Mouse (Mus musculus) left cerebral cortex, adult 9 months (tissue): ENCODE measurements around the gene Iglon5.

ENCODE experiments used
- DNase-seq, 2 experiments: peaks; one replicate each; pipeline ENCODE4 v3.0.0; 2022; ENCODE audit warnings: low spot score in 2 of 2

Iglon5 gene

GRCm38 (mm10) chr7:43489631-43490125 is at the start of gene Iglon5:
Gene Iglon5 (minus strand): TSS chr7:43490075.
- no peak for DNase-seq

GRCm38 (mm10) chr7:43538524-43538923 is 48.6 kb upstream of the Iglon5 start:
- DNase-seq = no peak

GRCm38 (mm10) chr7:43532936-43533505 is 43.1 kb upstream of the Iglon5 start:
- DNase-seq = peak in 1 of 2 experiments; percentile 9

GRCm38 (mm10) chr7:43530216-43530785 is 40.4 kb upstream of the Iglon5 start:
- DNase-seq = no peak

DNA sequence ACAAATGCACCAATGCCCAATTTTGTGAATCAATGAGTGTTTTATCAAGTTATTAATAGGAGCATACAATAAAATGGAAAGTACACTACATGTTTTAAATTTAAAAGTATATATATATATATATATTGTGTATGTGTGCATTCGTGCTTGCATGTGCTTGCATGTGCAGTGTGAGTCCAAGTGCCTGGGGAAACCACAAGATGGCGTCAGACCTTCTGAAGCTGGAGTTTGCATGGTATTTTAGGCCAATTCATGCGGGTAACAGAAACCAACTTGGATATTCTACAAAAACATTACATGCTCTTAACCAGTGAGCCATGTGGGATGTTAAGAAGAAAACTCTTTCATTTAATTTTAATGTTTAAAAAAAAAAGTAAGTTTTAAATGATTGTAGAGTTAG is 35.4 kb upstream of the Iglon5 start:
- DNase-seq = no peak

GRCm38 (mm10) chr7:43522776-43523175 is 32.9 kb upstream of the Iglon5 start:
- no peak for DNase-seq

DNA sequence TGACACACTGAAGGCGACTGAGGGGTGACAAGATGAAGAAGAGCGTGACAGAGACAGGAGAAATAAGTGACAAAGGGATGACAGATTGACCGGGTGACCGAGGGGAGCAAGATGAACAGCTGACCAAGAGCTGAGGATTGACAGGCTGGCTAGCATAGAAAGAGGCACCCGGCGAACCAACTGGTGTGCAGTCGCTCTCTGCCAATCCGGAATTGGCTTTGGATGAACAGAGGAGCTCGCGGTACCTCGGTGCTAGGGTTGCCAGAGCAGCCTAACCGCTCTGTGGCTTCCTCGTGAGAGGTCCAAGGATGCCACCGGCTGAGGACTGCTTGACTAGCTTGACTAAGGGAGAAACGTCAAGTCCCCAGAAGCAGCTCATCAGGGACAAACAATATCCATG is 28.5 kb upstream of the Iglon5 start:
- DNase-seq = no peak

DNA sequence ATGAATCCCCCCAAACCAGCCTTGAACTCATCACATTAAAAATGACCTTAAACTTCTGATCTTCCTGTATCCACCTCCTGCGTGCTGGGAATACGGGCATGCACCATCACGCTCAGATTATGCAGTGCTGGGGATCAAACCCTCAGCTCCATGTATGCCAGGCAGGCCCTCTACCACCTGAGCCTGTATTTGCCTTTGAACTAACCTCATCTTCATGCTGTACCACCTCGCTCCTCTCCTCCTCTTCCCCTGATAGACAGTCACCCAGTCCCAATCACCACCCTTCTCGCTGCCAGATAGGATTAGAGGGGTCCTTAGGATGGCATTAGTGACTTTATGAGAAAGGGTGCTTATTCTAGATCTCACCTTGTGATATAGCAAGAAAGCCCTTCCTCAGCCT is 25.2 kb upstream of the Iglon5 start:
- no peak for DNase-seq

DNA sequence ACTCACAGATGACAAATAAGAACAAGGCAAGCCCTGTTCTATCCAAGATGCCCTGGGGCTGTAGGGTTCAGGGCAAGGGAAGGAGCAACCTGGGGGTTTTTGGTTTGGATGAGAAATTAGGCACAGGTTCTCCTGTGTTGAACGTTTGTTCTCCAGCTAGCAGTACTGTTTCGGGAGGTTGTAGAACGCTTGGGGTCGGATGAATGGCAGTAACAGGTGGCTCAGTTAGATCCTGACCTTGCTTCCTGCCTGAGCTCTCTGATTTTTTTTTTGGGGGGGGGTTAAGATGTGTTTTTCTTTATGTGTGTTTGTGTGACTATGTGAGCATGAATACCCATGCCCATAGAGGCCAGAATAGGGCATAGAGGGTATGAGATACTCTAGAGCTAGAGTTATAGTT is 22.6 kb upstream of the Iglon5 start:
- DNase-seq = no peak

DNA sequence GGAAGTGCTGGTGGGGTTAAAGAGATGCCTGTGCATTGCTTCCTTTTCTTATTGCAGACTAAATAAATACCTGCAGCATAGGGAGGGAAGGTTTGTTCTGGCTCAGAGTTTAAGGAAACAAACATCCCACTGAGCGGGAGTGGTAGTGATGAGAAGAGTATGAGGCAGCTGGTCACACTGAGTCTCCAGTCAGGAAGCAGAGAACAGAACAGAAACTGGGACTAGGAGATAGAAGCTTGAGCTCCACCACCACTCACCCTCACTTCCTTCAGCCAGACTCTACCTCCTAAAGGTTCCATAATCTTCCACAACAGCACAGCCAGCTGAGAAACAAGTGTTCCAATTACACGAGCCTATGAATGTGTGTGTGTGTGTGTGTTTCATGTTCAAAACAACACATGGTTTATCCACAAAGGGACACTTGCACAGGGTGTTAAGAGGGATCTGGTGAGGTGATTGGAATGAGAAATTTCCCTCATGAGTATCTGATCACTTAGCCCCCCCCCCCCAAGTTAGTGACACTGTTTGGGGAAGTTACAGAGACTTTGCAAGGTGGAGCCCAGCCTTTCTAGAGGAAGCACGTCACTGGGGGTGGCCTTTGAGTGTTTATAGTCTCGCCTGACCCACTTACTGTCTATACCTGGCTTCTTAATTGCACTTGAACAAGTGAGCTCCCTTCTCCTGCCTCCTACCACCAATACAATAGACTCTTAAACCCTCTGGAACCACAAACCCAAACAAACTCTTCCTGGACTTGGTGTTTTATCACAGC is 22.0 kb upstream of the Iglon5 start:
- no peak for DNase-seq

DNA sequence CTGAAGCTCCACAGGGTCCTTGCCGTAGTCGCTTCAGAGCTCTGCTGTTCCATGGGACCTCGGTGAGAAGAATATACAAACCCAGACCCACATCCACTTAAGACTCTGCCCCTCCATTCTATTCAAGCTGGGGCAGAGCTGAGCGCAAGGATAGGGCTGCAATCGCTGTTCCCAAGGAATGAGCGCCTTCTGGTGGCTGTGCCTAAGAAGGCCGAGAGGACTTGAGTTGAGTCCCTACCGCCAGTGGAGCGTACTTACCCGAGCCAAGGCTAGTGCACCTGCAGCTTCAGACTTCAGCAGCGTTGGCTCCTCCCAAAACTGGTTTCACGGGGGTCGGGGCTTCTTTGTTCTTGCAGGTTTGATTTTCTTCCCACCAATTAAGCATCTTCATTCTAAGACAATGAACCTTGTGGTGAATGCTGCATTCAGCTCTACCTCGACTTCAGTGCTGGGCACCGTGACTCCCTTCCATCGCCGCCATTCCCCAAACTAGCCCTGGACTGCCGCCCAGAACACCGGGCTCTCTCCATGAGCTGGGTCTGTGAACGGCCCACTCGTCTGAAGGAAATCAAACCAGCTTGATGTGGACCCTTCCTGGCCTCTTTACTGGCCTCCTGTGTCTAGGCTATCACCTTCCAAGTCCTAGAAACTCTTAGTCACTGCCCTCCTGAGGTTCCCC is 5.6 kb upstream of the Iglon5 start:
- DNase-seq = peak in 1 of 2 experiments; percentile 74

GRCm38 (mm10) chr7:43490861-43491260 is 986 bp upstream of the Iglon5 start:
- no peak for DNase-seq

- peak in 1 of 2 experiments; percentile 71 for DNase-seq
Measured at GRCm38 (mm10) chr7:43490182-43490584, 308 bp upstream of the Iglon5 start.

DNA sequence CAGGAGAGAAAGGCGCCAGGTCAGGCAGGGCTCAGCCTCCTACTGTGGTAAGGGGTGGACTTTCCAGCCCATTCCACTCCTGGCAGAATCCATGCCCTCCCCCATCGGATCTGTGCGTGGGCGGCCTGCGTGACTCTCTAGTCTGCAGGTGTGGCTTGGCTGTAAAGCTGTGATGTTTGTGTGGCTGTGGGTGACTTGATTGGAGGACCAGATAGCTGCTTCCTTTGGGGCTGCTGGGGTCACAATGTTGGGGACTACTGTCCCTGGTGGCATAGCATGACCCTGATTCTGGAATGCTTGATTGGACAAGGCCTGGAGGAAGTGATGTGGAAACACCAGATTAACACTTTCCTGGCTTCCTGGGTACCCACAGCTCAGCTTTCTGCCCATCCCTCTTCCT is 1.2 kb downstream of the Iglon5 start:
- DNase-seq = peak in 1 of 2 experiments; percentile 46

GRCm38 (mm10) chr7:43483236-43483635 is 6.6 kb downstream of the Iglon5 start:
- DNase-seq = no peak

DNA sequence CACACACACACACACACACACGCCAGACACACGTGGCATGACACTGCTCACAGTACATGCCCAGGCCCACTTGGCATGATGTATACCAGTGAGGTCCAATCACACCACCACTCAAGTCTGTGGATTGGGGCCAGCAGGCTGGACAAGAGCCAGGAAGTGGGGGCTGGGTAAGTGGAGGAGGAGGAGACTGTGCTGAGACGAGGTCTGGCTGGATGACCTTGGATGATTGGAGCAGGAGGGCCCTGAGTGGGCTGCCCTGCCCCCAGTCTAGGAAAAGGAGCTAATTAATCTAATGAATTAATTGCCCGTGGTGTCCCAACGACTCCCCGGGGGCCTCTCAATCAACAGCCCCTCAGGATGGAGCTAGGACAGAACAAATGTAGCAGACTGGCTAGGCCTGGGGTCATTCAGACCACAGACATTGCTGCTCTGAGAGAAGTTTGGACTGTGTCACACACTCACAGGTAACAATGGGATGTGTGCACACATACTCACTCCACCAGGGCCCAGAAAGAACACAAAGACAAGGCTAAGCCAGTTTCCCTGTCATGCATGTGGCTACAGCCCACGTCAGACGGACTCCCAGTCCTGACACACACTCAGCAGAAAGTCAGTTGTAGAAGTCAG is 7.7 kb downstream of the Iglon5 start:
- DNase-seq = no peak

DNA sequence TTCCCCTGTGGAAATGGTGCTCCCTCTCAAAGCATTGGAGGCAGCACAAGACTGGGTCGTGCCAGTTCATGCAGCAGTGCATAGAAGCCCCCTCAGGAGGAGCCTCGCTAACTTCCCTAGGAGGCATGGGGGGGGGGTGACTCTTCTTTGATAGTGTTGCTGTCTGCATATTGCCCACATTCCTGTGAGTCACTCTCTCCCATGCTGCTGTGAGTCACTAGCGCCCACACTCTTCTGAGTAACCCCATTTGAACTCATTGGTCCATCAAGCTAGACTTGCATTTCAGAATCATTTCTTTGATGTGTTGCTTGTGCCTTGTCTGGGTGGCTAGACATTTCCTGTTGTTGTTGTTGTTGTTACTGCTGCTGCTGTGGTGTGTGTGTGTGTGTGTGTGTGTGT is 8.7 kb downstream of the Iglon5 start:
- DNase-seq = peak; percentile 74 to 77

GRCm38 (mm10) chr7:43476376-43476775 is 13.5 kb downstream of the Iglon5 start:
- DNase-seq = no peak

- DNase-seq = no peak
Measured at GRCm38 (mm10) chr7:43475706-43476105, 14.2 kb downstream of the Iglon5 start.

GRCm38 (mm10) chr7:43470373-43470772 is 19.5 kb downstream of the Iglon5 start:
- DNase-seq = peak in 1 of 2 experiments; percentile 43

DNA sequence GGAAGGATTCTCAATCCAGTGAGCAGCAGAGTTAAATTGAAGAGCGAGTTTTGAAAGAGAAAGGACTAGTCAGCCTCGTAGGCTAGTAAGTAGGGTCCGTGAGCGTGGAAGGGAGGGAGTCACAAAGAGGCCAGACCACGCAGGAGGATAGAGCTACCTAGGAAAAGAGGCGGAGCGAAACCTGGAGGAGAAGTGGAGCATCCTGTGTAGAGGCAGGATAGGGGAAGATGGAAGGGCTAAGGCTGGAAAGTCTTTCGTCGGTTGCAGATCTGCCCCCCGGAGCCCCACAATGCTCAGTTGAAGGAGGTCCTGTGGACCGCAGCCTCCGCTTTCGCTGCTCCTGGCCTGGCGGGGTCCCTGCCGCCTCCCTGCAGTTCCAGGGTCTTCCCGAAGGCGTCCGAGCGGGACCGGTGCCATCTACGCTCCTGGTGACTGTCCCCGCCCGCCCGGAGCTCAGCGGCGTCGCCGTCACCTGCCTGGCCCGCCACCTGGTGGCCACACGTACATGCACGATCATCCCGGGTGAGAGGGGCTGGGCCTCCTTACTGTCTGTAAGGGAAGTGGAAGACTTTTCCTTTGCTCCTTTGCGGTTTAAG is 23.7 kb downstream of the Iglon5 start:
- peak in 1 of 2 experiments; percentile 69 for DNase-seq
